Mouse (Mus musculus): Measurements from ENCODE around the gene Mvb12b.

Gene Mvb12b

DNA sequence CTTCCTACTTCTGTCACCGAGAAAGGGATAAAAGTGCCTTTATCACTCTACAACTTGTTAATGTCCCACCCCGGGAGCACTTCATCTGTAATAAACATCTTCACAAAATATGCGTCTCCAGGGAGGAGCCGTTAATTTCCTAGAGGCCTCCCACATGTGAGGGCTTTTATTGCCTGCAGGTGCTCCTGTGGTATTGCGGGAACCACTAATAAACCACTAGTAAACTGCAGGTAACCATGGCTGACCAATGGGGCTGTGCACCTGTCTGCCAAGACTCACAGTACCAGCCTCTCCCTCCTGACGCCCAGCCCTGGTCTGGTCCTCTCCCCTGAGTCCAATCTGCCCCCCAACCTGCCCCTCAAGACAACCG is 186.3 kb downstream of the Mvb12b start:
- DNase-seq (ENCODE audit: inconsistent age in 2 of 2, low spot score in 1 of 2): no peak

DNA sequence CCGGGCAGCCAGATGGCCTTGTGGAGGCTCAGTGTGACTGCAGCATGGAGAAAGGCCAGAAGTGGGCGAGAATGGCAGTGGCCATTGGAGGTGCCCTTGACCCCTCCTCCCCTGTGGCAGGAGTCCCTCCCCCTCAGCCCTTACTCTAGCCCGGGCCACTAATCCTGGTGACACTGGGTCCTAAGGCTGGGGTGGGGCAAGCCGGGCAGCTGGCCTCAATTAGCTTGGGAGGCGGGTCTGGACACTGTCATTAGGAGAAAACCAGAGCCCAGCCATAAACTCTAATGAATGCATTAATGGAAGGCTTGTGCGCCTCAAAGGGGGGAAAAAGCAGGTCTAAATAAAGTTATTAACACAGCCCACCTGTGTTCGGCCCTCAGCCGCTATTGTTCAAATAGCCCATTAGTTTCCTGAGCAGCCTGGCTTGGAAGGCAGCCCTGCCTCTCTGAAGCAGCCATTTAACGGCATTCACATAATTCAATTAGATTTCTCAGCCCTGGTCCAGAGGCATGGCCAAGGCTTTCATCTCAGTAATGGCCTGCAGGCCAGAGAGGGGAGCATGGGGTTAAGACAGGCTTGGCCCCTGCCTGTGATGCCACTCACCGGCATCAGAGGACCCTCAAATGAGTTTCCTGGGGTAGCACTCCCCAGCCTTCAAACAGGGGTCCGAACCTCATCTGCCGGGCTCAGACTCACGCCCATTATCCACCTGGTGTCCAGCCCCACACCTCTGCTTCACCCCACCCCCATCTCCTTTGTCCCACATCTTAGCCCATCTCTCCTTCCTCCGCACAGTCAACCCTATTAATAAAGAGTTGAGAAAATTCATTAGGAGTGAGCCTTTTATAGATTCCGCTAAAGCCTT is 186.9 kb downstream of the Mvb12b start:
- DNase-seq (ENCODE audit: inconsistent age in 2 of 2, low spot score in 1 of 2): peak; percentile 37 to 76

DNA sequence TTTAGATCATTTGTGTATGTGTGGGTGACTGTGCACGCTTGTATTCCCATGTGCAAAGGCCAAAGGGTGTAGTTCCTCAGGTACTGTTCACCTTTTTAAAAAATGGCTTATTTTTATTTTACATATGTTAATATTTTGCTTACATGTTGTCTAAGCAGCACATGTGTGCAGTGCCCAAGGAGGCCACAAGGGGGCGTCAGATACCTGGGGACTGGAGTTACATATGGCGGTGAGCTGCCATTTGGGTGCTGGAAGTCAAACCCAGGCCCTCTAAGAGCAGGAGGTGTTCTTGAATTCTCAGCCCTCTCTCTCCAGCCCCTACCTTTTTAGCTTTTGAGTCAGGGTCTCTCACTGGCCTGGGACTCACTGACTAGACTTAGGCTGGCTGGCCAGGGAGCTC is 188.8 kb downstream of the Mvb12b start:
- DNase-seq (ENCODE audit: inconsistent age in 2 of 2, low spot score in 1 of 2): no peak

DNA sequence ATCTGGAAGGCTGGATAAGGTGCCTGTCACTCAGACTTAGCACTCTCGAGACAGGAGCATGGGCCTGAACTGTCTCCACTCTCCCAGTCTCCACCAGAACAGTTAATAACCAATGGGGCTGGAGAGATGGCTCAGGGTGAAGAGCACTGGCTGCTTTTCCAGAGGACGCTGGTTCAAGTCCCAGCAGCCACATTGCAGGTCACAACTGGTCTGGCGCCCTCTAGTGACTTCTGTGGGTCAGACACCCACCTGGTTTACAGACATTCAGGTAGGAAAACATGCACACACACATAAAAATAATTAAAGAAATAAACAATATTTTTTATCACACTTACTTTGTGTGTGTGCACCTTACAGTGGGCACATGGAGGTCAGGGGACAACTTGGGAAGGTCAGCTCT is 191.3 kb downstream of the Mvb12b start:
- no peak for DNase-seq (ENCODE audit: inconsistent age in 2 of 2, low spot score in 1 of 2)

DNA sequence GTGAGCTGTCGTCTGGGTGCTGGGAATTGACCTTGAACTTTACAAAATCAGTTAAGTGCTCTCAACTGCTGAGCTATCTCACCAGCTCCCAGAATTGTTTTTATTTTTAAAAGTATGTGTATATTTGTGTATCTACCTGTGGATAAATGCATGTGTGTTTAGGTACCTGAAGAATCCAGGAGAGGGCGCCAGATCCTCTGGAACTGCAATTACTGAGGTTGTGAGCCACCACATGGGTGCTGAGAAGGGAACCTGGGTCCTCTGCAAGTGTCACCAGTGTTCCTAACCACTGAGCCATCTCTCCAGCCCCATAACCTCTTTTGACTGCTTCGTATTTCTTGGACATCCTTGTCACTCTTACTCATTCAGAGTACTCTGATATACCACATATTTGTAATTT is 193.8 kb downstream of the Mvb12b start:
- peak in 1 of 2 experiments; percentile 42 for DNase-seq (ENCODE audit: inconsistent age in 2 of 2, low spot score in 1 of 2)

DNA sequence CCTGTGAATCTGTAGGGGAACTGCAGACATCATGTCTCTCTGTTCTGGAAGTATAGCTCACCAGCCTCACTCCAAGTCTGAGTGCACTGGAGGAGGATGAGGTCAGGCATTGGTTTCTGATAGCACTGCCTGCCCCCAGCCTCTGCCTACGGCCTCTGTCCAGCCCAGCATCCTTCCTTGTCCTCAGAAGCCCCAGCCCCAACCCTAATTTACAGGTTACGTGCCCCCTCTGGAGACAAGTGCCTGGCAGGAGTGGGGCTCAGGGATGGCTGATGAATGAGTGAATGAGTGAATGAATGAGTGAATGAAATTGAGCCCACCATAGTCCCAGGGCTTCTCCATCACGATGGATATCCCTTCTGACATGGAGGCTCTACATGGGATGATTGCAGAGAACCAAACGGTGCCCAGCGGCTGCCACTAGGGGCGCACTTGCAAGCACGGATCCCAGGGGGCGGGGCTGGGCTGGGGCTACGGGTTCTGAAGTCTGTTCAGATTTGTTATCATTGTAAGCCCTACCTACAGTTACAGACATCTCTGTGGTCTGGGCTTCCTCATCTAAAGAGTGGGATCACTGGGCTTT is 197.8 kb downstream of the Mvb12b start:
- peak in 1 of 2 experiments; percentile 63 for DNase-seq (ENCODE audit: inconsistent age in 2 of 2, low spot score in 1 of 2)

DNA sequence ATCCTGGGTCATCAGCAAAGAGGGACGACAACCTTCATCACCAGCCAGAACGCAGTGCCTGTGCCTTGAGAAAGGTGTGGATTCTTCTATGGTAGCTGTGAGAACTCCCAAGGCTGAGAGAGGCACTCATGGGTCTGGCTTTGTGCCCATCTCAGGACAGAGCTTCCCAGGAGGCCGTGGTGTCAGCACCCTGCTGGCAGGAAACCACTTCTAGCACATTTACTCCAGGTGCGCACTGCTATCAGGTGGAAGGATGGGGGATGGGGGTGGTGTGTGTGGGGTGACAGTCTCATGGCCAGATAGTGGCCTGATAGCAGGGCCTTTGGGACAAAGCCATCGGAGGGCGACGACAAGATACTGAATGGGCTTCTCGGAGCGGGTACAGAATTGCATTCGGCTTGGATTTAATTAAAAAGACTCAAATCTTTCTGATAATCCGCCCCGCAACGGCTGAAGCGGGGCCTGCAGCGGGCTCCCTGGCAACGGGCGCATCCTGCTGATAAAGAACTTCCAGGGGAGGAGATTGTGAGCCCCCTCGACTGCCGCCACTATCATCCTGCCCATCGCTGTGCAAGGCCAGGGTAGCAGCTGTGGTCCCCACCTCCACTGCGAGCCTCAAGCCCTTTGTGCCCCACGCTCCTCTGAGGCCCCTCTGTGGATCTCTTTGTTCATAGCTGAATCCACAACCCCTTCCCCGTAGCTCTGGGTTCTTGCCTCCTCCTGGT is 198.4 kb downstream of the Mvb12b start:
- DNase-seq (ENCODE audit: inconsistent age in 2 of 2, low spot score in 1 of 2): no peak

DNA sequence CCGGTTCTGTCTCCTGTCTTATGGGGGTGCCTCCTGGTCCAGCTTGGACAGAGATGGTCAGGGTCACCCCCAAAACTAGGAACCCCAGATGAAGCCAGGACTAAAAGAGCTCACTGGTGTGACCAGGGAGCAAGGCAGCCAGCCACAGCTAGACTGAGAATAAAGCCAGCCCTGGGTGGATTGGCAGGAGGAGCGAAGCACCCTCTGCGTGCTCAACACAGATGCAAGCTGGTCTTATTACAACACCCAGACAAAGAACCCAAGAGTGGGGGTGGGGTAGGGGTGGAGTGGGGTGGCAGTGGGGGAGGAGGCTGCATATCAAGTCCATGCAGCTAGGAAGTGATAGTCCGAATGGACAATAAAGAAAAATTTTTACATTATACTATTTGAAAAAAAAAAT is 204.2 kb downstream of the Mvb12b start:
- DNase-seq (ENCODE audit: inconsistent age in 2 of 2, low spot score in 1 of 2): no peak

DNA sequence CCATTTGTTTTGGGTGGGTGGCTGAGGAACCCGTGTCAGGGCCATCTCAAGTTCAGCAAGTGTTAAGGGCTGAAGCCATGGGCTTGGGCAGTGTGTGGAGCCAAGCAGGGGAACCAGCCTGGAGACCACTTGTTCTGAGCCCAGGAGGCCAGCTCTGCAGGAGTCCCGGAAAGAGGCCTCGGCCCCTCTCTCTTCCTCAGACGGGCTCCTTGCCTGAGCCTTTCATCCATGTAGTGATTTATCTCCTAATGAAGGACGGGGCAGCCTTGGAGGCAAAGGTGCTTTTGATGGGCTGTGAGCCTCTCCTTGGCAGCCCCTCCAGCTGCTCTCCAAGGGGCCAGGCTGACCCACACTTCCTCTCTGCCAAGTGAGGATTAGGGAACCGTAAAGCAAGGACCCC is 204.7 kb downstream of the Mvb12b start:
- DNase-seq (ENCODE audit: inconsistent age in 2 of 2, low spot score in 1 of 2): peak; percentile 53 to 70

DNA sequence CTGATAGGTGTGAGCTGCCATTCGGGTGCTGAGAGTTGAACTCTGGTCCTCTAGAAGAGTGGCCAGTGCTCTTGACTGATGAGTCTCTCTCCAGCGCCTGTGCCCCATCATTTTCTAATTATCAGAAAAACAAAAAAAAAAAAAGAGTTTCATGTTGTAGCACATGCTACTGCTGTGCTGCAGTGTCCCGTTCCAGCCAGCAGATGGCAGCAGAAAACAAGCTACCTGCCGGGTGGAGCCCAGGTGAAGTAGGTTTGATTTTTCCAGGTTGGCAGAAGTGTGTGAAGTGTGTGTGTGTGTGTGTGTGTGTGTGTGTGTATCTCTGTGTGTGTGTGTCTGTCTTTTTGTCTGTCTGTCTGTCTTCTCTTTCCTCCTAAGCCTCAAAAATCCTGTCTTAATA is 205.5 kb downstream of the Mvb12b start:
- peak; percentile 52 to 86 for DNase-seq (ENCODE audit: inconsistent age in 2 of 2, low spot score in 1 of 2)
